Mouse (Mus musculus) liver, embryonic 16.5 days (tissue): Measurements from ENCODE around the gene Eaf2. TPM values are rescaled to one million over a fixed set of nuclear protein-coding genes. Genes with fewer than 3 reads are reported as not detected.

Experiments used
- ATAC-seq: fragments of 200-750 bp; cut with Nextera tagmentation; 2 replicates; pipeline ENCODE4 v1.8.0; 2017; ENCODE audit warnings: low read depth, mild to moderate bottlenecking, moderate number of reproducible peaks, moderate library complexity
- H3K27ac ChIP-seq: fragments of 300-500 bp; sonication (generic); 2 replicates; pipeline ENCODE4 v1.5.1; 2014; ENCODE audit warnings: mild to moderate bottlenecking, low read length
- H3K27me3 ChIP-seq: fragments of 300-500 bp; sonication (generic); 2 replicates; pipeline ENCODE4 v1.6.1; 2014; ENCODE audit warnings: low read depth, low read length, mixed read lengths; ENCODE audit not compliant: control insufficient read depth, insufficient read depth
- H3K36me3 ChIP-seq: fragments of 300-500 bp; sonication (generic); 2 replicates; pipeline ENCODE4 v1.6.1; 2014; ENCODE audit warnings: mild to moderate bottlenecking; ENCODE audit not compliant: control insufficient read depth, insufficient read depth
- H3K4me1 ChIP-seq: fragments of 300-500 bp; sonication (generic); 2 replicates; pipeline ENCODE4 v1.6.1; 2014; ENCODE audit warnings: low read depth, low read length, mixed read lengths; ENCODE audit not compliant: control insufficient read depth
- H3K4me2 ChIP-seq: fragments of 300-500 bp; sonication (generic); 2 replicates; pipeline ENCODE4 v1.6.1; 2014; ENCODE audit warnings: low read depth, low read length, mixed read lengths
- H3K4me3 ChIP-seq: fragments of 300-500 bp; sonication (generic); 2 replicates; pipeline ENCODE4 v1.5.1; 2014; ENCODE audit warnings: low read depth, mild to moderate bottlenecking, low read length
- H3K9ac ChIP-seq: fragments of 300-500 bp; sonication (generic); 2 replicates; pipeline ENCODE4 v1.6.1; 2014; ENCODE audit warnings: low read depth, low read length
- H3K9me3 ChIP-seq: fragments of 300-500 bp; sonication (generic); replicated peaks from 2 replicates; pipeline ENCODE4 v1.6.1; 2016; ENCODE audit warnings: low read length; ENCODE audit not compliant: control insufficient read depth
- WGBS: fragments of 180-500 bp; shearing (Covaris S2); extraction: QIAGEN DNeasy Blood & Tissue Kit; methylation state at CpG from one replicate; pipeline ENCODE4 v1.1.7; 2014; ENCODE audit not compliant: insufficient replicate concordance; 5-methylcytosine and 5-hydroxymethylcytosine counted together
- polyA plus RNA-seq: library from polyadenylated mRNA; unstranded; fragments of >200 nt; fragmentation: Nextera tagmentation; extraction: Ambion mirVana; gene quantifications from 2 replicates; pipeline ENCODE4 v1.2.1, GENCODE M21; 2015

Gene Eaf2
- 0.20 and 0.28 TPM in 2 replicates for polyA plus RNA-seq

GRCm38 (mm10) chr16:36874583-36875275 lies at the start of gene Eaf2, which contains the start of gene Golgb1:
Gene Eaf2, minus strand, starts transcription at chr16:36875003.
Gene Golgb1, plus strand, starts transcription at chr16:36875140.
- peak within 1 kb of the TSS; percentile 87 for H3K4me3 ChIP-seq
- WGBS, result under 1% methylated on average over 43 of the region's 43 CpGs
- H3K36me3 ChIP-seq, result no peaks in the 10 kb centered on the region; the same call in 1 of the 2 replicates
- peak within 1 kb of the TSS; percentile 84 for H3K27ac ChIP-seq
- H3K4me1 ChIP-seq, result peaks cover 11% of the 10 kb centered on the region
- peak within 1 kb of the TSS; percentile 86 for H3K9ac ChIP-seq
- peak; percentile 99 for ATAC-seq
- peak within 1 kb of the TSS; percentile 75 for H3K4me2 ChIP-seq
- H3K27me3 ChIP-seq, result no peaks in the 10 kb centered on the region
- H3K9me3 ChIP-seq, result no peaks in the 10 kb centered on the region

GRCm38 (mm10) chr16:36924312-36924711 lies 49.5 kb upstream of the Eaf2 start:
- no peak overlapping the region for H3K27ac ChIP-seq
- H3K4me1 ChIP-seq, result no peaks in the 10 kb centered on the region
- no peak overlapping the region for H3K4me3 ChIP-seq
- H3K27me3 ChIP-seq, result no peaks in the 10 kb centered on the region
- WGBS, result 76% methylated on average over 8 of the region's 8 CpGs
- H3K9me3 ChIP-seq, result no peaks in the 10 kb centered on the region
- ATAC-seq, result no peak
- no peak overlapping the region for H3K4me2 ChIP-seq
- peaks cover 8% of the 10 kb centered on the region; the same call in 1 of the 2 replicates for H3K36me3 ChIP-seq
- H3K9ac ChIP-seq, result no peak overlapping the region

GRCm38 (mm10) chr16:36921980-36922379 lies 47.2 kb upstream of the Eaf2 start:
- Histone ChIP-seq H3K9ac (no peak overlapping the region), H3K27me3 (no peaks in the 10 kb centered on the region), H3K4me1 (no peaks in the 10 kb centered on the region), H3K36me3 (peaks cover 4% of the 10 kb centered on the region; the same call in 1 of the 2 replicates), H3K9me3 (no peaks in the 10 kb centered on the region), H3K4me3 (no peak overlapping the region), H3K27ac (no peak overlapping the region), H3K4me2 (no peak overlapping the region)
- WGBS, result 69% methylated on average over 6 of the region's 6 CpGs
- no peak for ATAC-seq

- 78% methylated on average over 8 of the region's 8 CpGs for WGBS
- Histone ChIP-seq H3K4me3 (no peak overlapping the region), H3K27me3 (no peaks in the 10 kb centered on the region), H3K36me3 (no peaks in the 10 kb centered on the region; the same call in 1 of the 2 replicates), H3K9ac (no peak overlapping the region), H3K4me2 (no peak overlapping the region), H3K27ac (no peak overlapping the region), H3K4me1 (no peaks in the 10 kb centered on the region), H3K9me3 (no peaks in the 10 kb centered on the region)
- ATAC-seq, result no peak
These were observed 46.3 kb upstream of the Eaf2 start for GRCm38 (mm10) chr16:36921067-36921613.

- no peaks in the 10 kb centered on the region; the same call in 1 of the 2 replicates for H3K36me3 ChIP-seq
- no peaks in the 10 kb centered on the region for H3K27me3 ChIP-seq
- H3K4me1 ChIP-seq, result no peaks in the 10 kb centered on the region
- no peak overlapping the region for H3K4me3 ChIP-seq
- H3K9ac ChIP-seq, result no peak overlapping the region
- no peak for ATAC-seq
- no peak overlapping the region for H3K4me2 ChIP-seq
- H3K9me3 ChIP-seq, result no peaks in the 10 kb centered on the region
- WGBS, result 63% methylated on average over 3 of the region's 3 CpGs
- no peak overlapping the region for H3K27ac ChIP-seq
These were observed 45.6 kb upstream of the Eaf2 start for GRCm38 (mm10) chr16:36920410-36920809.

- no peaks in the 10 kb centered on the region; the same call in 1 of the 2 replicates for H3K36me3 ChIP-seq
- no peaks in the 10 kb centered on the region for H3K27me3 ChIP-seq
- no peak overlapping the region for H3K27ac ChIP-seq
- no peak overlapping the region for H3K9ac ChIP-seq
- no peaks in the 10 kb centered on the region for H3K4me1 ChIP-seq
- ATAC-seq, result no peak
- WGBS, result 94% methylated on average over 10 of the region's 10 CpGs
- H3K9me3 ChIP-seq, result no peaks in the 10 kb centered on the region
- no peak overlapping the region for H3K4me3 ChIP-seq
- H3K4me2 ChIP-seq, result no peak overlapping the region
These were observed 43.7 kb upstream of the Eaf2 start for GRCm38 (mm10) chr16:36918505-36918904.

GRCm38 (mm10) chr16:36914195-36914594 lies 39.4 kb upstream of the Eaf2 start:
- H3K27ac ChIP-seq, result no peak overlapping the region
- WGBS, result 75% methylated on average over 5 of the region's 5 CpGs
- H3K36me3 ChIP-seq, result peaks cover 11% of the 10 kb centered on the region
- no peak overlapping the region for H3K4me2 ChIP-seq
- H3K4me3 ChIP-seq, result no peak overlapping the region
- ATAC-seq, result no peak
- H3K9ac ChIP-seq, result no peak overlapping the region
- H3K4me1 ChIP-seq, result no peaks in the 10 kb centered on the region
- no peaks in the 10 kb centered on the region for H3K27me3 ChIP-seq
- no peaks in the 10 kb centered on the region for H3K9me3 ChIP-seq

GRCm38 (mm10) chr16:36912311-36912710 lies 37.5 kb upstream of the Eaf2 start:
- no peaks in the 10 kb centered on the region for H3K4me1 ChIP-seq
- H3K4me2 ChIP-seq, result no peak overlapping the region
- H3K36me3 ChIP-seq, result peaks cover 16% of the 10 kb centered on the region
- 82% methylated on average over 13 of the region's 13 CpGs for WGBS
- no peak overlapping the region for H3K9ac ChIP-seq
- no peak overlapping the region for H3K27ac ChIP-seq
- no peaks in the 10 kb centered on the region for H3K9me3 ChIP-seq
- H3K27me3 ChIP-seq, result no peaks in the 10 kb centered on the region
- no peak for ATAC-seq
- no peak overlapping the region for H3K4me3 ChIP-seq

GRCm38 (mm10) chr16:36911909-36912308 lies 37.1 kb upstream of the Eaf2 start:
- H3K4me3 ChIP-seq, result no peak overlapping the region
- no peak overlapping the region for H3K9ac ChIP-seq
- no peaks in the 10 kb centered on the region for H3K9me3 ChIP-seq
- H3K27ac ChIP-seq, result no peak overlapping the region
- H3K27me3 ChIP-seq, result no peaks in the 10 kb centered on the region
- H3K4me2 ChIP-seq, result no peak overlapping the region
- peaks cover 16% of the 10 kb centered on the region for H3K36me3 ChIP-seq
- WGBS, result 86% methylated on average over 10 of the region's 10 CpGs
- no peaks in the 10 kb centered on the region for H3K4me1 ChIP-seq
- ATAC-seq, result no peak
